Mouse (Mus musculus) mouse trophoblast stem cell (cell line): Measurements from ENCODE around the gene Tada1.

Experiments used
- in situ Hi-C, 2 experiments: fragments of 300-500 bp; cut with MseI, MboI; formaldehyde crosslinking; loops; 2 replicates in 1 of 2; 3 replicates in 1 of 2; pipeline ENCODE4 v1.15.1; 2025

The Tada1 gene

DNA sequence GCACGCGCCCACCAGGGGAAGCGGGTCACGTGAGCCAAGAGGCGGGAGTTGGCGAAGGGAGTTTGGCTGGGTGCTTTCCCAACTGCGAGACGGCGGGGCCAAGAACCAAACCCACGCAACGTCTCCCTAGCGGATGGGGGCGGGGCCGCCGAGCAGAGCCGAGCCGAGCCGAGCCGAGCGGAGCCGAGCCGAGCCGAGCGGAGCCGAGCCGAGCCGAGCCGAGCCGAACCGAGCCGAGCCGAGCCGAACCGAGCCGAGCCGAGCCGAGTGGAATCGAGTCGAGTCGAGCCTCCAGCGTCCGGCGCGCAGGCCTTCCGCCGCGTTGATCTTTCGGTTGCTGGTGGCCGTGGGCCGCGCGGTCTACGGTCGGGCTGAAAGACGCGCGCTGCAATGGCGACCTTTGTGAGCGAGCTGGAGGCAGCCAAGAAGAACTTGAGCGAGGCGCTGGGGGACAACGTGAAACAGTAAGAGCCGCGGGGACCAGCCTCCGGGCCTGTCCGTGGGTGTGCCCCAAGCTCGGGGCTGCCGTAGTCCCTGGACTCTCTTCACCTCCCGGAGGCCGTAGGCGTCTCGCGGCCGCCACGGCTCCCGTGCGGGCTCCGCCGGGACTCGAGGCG is at the start of gene Tada1:
Gene Tada1, plus strand, starts transcription at position 85 of the 617 bp plus-strand sequence.
- in situ Hi-C loops = no loop called here

- in situ Hi-C loops = no loop called here
Observed at GRCm38 (mm10) chr1:166330752-166331151, 48.1 kb upstream of the Tada1 start.

DNA sequence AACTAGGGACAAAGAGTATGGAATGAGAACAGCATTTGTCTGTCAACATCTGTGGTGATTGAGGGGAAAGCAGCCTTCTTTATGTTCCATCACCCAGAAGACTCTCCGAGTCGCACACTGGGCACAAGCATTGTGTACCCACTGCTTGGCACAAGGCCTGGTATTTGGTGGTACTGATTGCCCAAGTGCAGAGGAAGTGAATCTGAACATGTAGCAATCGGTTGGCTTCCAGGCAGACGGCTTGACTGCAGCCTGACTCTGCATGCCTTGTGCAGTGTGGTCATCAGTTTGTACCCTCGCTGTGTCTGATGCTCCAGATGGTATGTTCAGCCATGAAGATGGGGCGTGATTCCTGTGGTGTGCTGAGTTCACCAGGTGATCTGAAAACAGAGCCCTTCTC is 39.8 kb upstream of the Tada1 start:
- in situ Hi-C loops = no loop called here

DNA sequence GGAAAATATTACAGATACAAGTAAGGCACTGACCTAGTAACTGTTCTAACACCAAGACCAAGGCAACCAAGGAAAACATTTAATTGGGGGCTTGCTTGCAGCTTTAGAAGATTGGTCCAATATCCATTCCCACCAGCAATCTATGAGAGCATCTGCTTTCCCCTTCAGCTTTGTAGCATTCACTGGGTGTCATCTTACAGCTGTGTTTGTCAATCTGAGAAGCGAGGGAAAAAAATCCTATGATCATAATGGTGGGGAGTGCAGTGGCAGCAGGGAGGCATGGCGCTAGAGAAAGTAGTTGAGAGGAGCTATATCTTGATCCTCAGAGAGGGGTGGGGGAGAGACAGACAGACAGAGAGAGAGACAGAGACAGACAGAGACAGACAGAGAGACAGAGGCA is 36.8 kb upstream of the Tada1 start:
- in situ Hi-C loops = no loop called here

DNA sequence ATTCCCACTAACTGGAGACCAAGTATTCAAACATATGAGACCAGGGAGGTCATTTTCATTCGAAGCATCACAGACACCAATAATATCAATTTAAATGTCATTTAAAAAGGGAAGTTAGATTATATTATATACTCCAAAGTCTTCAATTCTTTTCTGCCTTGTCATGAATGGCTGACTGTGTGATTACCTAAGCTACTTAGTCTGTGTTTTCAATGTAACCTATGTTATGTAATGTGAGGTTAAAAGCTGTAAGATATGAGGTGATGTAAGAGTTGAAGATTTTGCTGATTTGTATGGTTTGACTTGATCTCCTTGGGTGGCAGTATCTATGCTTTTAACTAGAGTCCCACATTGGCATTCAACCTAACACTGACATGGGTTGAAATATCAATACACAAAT is 36.4 kb upstream of the Tada1 start:
- in situ Hi-C loops = no loop called here

DNA sequence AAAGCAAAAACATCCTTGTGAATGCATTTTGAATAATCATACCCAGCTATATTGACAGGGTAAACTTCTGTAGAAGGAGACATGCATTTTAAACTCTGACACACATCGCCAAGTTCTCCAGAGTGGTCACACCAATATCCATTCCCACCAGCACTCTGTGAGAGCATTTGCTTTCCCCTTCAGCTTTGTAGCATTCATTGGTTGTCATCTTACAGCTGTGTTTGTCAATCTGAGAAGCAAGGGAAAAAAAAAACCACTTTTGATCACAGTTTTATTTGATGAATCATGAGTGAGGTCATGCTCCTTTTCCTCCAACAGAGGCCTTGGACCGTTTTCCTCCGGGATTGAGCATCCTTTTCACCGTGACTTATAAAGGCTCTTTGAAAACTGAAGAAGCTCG is 35.3 kb upstream of the Tada1 start:
- in situ Hi-C loops = no loop called here

DNA sequence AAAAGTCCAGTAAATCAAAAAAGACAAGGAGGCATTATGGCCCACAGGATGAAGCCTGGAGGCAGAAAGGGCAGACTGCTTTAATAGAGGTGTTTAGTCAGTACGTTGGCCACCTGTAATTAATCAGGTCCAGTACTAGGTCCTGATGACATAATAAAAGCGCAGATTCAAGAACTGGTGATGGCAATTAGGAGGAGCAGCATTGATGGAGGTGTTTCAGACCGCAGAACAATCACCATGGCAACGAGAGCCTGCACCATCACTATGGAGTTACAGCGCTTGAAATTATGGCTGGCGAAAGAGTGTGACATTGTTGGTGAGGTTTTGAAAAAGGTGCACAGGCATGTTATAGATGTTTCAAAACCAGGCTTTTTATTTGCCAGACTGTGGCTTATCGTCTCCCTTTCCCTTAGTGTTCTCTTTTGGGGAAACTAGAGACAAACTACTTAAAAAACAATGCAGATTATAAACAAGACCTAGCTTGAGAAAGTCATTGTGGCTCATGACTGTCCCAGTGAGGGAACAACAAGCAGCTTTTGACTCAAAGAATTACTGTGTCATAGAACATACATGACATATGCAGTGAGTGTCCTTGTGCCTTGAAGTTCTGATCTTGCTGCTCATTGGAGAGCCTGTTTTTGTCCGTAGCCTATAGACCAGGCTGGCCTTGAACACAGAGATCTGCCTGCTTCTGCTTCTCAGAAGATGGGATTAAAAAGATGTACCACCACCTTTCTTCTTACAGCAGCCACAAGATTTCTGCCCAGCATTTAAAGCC is 34.4 kb upstream of the Tada1 start:
- in situ Hi-C loops = no loop called here

DNA sequence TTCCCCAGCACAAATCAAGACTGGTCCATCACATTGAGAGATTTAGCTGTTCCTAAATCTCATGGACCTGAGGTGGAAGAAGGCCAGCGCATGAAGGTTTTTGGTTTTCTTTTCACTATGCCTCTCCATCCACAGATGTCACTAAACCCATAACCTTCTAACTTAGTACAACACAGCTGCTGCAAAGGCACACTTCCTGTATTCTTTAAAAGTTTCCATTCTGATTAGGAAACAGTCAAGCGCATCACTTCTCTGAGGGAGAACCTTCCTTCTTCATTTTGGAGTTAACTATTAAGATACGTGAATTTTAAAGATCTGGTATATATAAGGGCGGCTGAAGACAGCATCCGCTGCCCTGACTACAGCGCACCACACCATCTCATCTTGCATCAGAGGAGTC is 33.3 kb upstream of the Tada1 start:
- in situ Hi-C loops = no loop called here

DNA sequence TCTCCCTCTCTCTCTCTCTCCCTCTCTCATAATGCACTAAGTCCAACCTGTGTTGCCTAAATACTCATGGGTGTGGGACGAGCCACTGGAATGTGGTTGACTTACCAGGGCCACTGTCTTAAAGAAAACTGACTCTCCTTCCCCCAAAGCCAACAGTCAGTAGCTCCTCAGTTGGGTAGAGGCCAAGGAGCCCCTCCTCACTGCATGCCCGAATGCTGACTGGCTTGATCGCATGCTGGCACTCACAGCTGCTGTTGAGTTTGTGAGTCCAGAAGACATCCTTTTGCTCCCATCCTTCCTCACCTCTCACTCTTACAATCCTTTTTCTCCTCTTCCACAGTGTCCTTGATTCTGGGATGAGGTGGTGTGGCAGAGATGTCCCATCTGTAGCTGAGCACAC is 32.0 kb upstream of the Tada1 start:
- in situ Hi-C loops = no loop called here

- in situ Hi-C loops = no loop called here
Observed at GRCm38 (mm10) chr1:166349341-166349740, 29.6 kb upstream of the Tada1 start.

DNA sequence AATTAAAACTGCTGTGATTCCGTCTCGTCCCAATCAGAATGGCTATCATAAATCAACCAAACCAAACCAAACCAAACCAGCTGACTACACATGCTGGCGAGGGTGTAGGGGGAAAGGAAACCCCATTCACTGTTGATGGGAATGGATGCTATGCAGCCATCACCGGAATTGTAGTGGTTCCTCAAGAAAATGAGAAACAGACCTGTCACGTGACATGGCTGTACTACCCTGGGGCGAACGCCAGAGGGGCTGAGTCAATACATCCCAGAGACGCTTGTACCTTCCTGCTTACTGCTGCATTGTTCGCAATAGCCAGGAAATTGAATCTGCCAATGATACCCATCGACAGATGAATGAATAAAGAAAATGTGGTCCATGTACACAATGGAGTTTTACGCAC is 29.1 kb upstream of the Tada1 start:
- in situ Hi-C loops = no loop called here

- in situ Hi-C loops = loop anchor here in 1 of 2 experiments (10.0 kb wide), 1 partner anchor 196 kb away; no protein-coding TSS in a partner anchor
Observed at GRCm38 (mm10) chr1:166360157-166360855, 18.6 kb upstream of the Tada1 start.

- in situ Hi-C loops = loop anchor here in 1 of 2 experiments (10.0 kb wide), 1 partner anchor 196 kb away; no protein-coding TSS in a partner anchor
Observed at GRCm38 (mm10) chr1:166360896-166361295, 18.0 kb upstream of the Tada1 start.

- in situ Hi-C loops = loop anchor here in 1 of 2 experiments (10.0 kb wide), 1 partner anchor 197 kb away; no protein-coding TSS in a partner anchor
Observed at GRCm38 (mm10) chr1:166361842-166362241, 17.1 kb upstream of the Tada1 start.

DNA sequence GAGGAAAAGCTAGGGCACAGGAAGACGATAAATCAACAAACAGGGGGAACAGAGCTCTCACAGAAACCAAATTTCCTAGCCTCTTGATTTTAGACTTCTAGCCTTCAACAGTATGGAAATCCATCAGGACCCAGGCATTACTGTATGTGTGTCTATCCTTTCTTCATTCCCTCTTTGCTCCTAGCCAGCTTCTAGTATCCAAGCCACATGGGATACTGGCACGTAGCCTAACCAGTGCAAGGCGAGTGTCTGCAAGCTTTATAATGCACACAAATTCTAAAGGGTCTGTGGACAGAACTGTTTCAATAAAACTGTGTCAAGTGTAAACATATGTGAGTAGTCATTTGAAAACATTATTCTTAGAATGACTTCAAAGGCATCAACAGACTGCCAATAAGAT is 16.2 kb upstream of the Tada1 start:
- in situ Hi-C loops = loop anchor here in 1 of 2 experiments (10.0 kb wide), 1 partner anchor 198 kb away; no protein-coding TSS in a partner anchor

GRCm38 (mm10) chr1:166363122-166363521 is 15.8 kb upstream of the Tada1 start:
- in situ Hi-C loops = loop anchor here in 1 of 2 experiments (10.0 kb wide), 1 partner anchor 198 kb away; no protein-coding TSS in a partner anchor

- in situ Hi-C loops = no loop called here
Observed at GRCm38 (mm10) chr1:166377171-166377570, 1.7 kb upstream of the Tada1 start.

GRCm38 (mm10) chr1:166378431-166379012 is 375 bp upstream of the Tada1 start:
- in situ Hi-C loops = no loop called here

GRCm38 (mm10) chr1:166379630-166380231 is 834 bp downstream of the Tada1 start:
- in situ Hi-C loops = no loop called here

- in situ Hi-C loops = no loop called here
Observed at GRCm38 (mm10) chr1:166381336-166381735, 2.4 kb downstream of the Tada1 start.

DNA sequence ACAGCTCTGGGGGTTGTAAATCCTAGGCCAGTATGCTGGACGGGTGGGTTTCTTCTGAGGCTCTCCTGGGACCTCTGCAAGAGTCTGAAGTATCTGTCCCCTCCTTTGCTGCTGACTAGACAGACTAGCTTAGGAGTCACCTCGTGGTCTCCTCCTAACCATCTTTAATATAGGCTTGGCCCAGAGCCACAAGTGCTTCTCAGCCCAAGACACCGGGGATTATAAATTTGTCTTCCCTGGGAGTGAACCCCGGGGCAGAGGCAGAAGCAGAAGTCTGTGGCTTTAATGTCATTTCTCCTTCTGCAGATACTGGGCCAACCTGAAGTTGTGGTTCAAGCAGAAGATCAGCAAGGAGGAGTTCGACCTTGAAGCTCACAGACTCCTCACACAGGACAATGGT is 2.9 kb downstream of the Tada1 start:
- in situ Hi-C loops = no loop called here
